Mouse (Mus musculus) liver, postnatal 0 days (tissue): ENCODE measurements at regions not wholly inside any gene's neighbourhood (a gene's known extent, or its start where the extent isn't known, plus 50 kb on each side); places are given as distances from the start of the nearest gene placed in this dataset.

Experiments
- CTCF ChIP-seq: sonication (generic); IDR thresholded peaks from 2 replicates; pipeline ENCODE4 v1.5.1; 2016; ENCODE audit warnings: antibody characterized with exemption, low read depth
- EP300 ChIP-seq: IDR thresholded peaks from 2 replicates; pipeline ENCODE4 v1.6.1; 2016; ENCODE audit warnings: antibody characterized with exemption, low read depth, mild to moderate bottlenecking

DNA sequence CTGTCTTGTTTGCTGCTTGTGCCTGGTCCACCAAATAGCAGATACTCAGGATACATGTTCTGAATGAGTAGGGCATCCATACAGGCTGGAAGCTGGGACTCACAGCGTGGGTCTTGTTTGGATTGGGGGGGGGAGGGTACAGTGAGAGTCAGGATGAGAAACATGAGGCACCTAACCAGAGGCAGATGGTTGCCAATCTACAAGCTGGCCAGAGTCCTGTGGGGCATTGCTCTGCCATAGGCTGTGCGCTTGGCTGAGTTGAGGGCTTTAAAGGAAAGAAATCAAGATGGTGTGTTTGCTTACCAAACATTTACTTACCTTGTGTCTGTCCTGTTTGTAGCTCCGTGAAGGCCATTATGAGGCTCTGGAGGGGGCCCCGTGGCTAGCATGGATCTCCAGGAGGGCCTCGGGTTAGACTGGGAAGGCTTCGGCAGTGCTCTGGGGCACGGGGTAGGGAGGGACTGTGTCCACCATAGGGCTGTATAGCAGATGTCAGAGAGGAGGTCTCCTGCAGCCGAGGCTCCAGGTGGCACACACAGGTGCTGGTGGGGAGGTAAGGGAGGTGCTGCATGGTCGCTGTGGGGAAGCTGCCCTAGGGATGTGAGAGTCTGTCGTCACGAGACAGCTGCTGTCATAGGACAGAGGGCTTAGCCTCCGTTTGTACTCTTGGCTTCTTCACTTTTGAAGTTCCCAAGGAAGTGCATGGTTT lies 70.7 kb upstream of the Id2 start:
- no peak for TF ChIP-seq CTCF
- TF ChIP-seq EP300: no peak
